ENCODE assay signal across 25 mouse cellular contexts in genomic region chr9:31238526-31238925, GRCm38 (mm10).
"Had no signal": no experiment of that assay in that cellular context is flagged by ENCODE, and none has a peak within 500 bp of the region (broad histone marks: within the 10 kb centered on the region; RNA-seq: fewer than 3 reads in every experiment).

No protein-coding gene starts in this region.

- H3K27me3 ChIP-seq: heart, embryonic 13.5 days; heart, embryonic 15.5 days; hindbrain, embryonic 13.5 days; hindbrain, embryonic 15.5 days; kidney, embryonic 15.5 days; limb, embryonic 13.5 days; limb, embryonic 15.5 days had no signal

- H3K4me3 ChIP-seq: heart, embryonic 10.5 days; heart, embryonic 13.5 days; heart, embryonic 15.5 days; hindbrain, embryonic 13.5 days; hindbrain, embryonic 15.5 days; kidney, embryonic 15.5 days; limb, embryonic 13.5 days; limb, embryonic 15.5 days had no signal

- H3K4me1 ChIP-seq: limb, embryonic 15.5 days had no signal

- H3K4me2 ChIP-seq: heart, embryonic 13.5 days; heart, embryonic 15.5 days; hindbrain, embryonic 13.5 days; hindbrain, embryonic 15.5 days; kidney, embryonic 15.5 days; limb, embryonic 13.5 days; limb, embryonic 15.5 days had no signal

- H3K36me3 ChIP-seq: heart, embryonic 10.5 days; heart, embryonic 13.5 days; heart, embryonic 15.5 days; hindbrain, embryonic 13.5 days; hindbrain, embryonic 15.5 days; kidney, embryonic 15.5 days; limb, embryonic 13.5 days; limb, embryonic 15.5 days had no signal

- H3K9me3 ChIP-seq: heart, embryonic 10.5 days; heart, embryonic 13.5 days; heart, embryonic 15.5 days; hindbrain, embryonic 13.5 days; hindbrain, embryonic 15.5 days; kidney, embryonic 15.5 days; limb, embryonic 13.5 days; limb, embryonic 15.5 days had no signal

- H3K27ac ChIP-seq: heart, embryonic 10.5 days; heart, embryonic 13.5 days; heart, embryonic 15.5 days; hindbrain, embryonic 13.5 days; hindbrain, embryonic 15.5 days; hindbrain, postnatal 0 days; kidney, embryonic 15.5 days; kidney, postnatal 0 days; limb, embryonic 13.5 days; limb, embryonic 15.5 days; liver, embryonic 14.5 days had no signal

- DNase-seq: gastrocnemius, postnatal 14 days; gastrocnemius, postnatal 36 days; heart, adult 18-20 months; heart, postnatal 14 days; heart, postnatal 36 days; kidney, adult 11 months; kidney, adult 2 months; kidney, adult 9 months; kidney, postnatal 14 days; kidney, postnatal 36 days; layer of hippocampus, adult 9-11 months; layer of hippocampus, postnatal 36 days; left cerebral cortex, postnatal 4 days had no signal

- H3K9ac ChIP-seq: heart, embryonic 13.5 days; heart, embryonic 15.5 days; hindbrain, embryonic 13.5 days; hindbrain, embryonic 15.5 days; kidney, embryonic 15.5 days; limb, embryonic 13.5 days; limb, embryonic 15.5 days; liver, embryonic 14.5 days had no signal

- ATAC-seq: hindbrain, postnatal 0 days; intestine, embryonic 16.5 days had no signal
